In genomic region chr4:58545888-58546432, GRCm38 (mm10) we compare ENCODE assay signal across 9 mouse cellular contexts. TPM values are rescaled to one million over a fixed set of nuclear protein-coding genes. Genes with fewer than 3 reads are reported as not detected.
DNase-seq lines count a peak whose midpoint lies in the region; ATAC-seq and TF ChIP-seq lines count a peak whose summit lies in the region.
"Had no signal": no experiment of that assay in that cellular context is flagged by ENCODE, and none has a peak within 500 bp of the region (broad histone marks: within the 10 kb centered on the region; RNA-seq: fewer than 3 reads in every experiment).

No protein-coding gene starts in this region.

- peak; percentile 95 for DNase-seq in heart, adult 11 months
- DNase-seq in heart, postnatal 10 days = no peak
- DNase-seq in adrenal gland, postnatal 36 days = peak; percentile 40 to 58
- DNase-seq in hindbrain, postnatal 0 days (ENCODE audit: low spot score) = no peak
- no peak for DNase-seq in layer of hippocampus, adult 18-20 months (ENCODE audit: low spot score in 2 of 2)

- peaks cover 41% of the 10 kb centered on the region for H3K4me1 ChIP-seq in intestine, embryonic 16.5 days (ENCODE audit: control insufficient read depth, insufficient read depth, low read length)
- peaks cover 34% of the 10 kb centered on the region for H3K4me1 ChIP-seq in lung, embryonic 15.5 days
- no peaks in the 10 kb centered on the region for H3K4me1 ChIP-seq in hindbrain, postnatal 0 days (ENCODE audit: insufficient read depth, low read length)

- H3K4me3 ChIP-seq in intestine, embryonic 16.5 days (ENCODE audit: low read length) = peak overlapping the region; percentile 6; the same call in 1 of the 2 replicates
- no peak overlapping the region for H3K4me3 ChIP-seq in lung, embryonic 15.5 days
- no peak overlapping the region for H3K4me3 ChIP-seq in hindbrain, postnatal 0 days (ENCODE audit: low read length)
- H3K4me3 ChIP-seq: forebrain, embryonic 15.5 days had no signal

- H3K27me3 ChIP-seq in intestine, embryonic 16.5 days (replicated peaks; ENCODE audit: control insufficient read depth, insufficient read depth, low read length) = no peaks in the 10 kb centered on the region
- H3K27me3 ChIP-seq in lung, embryonic 15.5 days = no peaks in the 10 kb centered on the region
- H3K27me3 ChIP-seq in hindbrain, postnatal 0 days (ENCODE audit: insufficient read depth, low read length) = no peaks in the 10 kb centered on the region
- H3K27me3 ChIP-seq: forebrain, embryonic 15.5 days had no signal

- intact Hi-C loops in heart, postnatal 10 days (cut with DNase I) = no loop called here

- H3K27ac ChIP-seq in intestine, embryonic 16.5 days (ENCODE audit: low read length) = peak overlapping the region; percentile 89
- H3K27ac ChIP-seq in lung, embryonic 15.5 days = peak overlapping the region; percentile 76
- H3K27ac ChIP-seq in hindbrain, postnatal 0 days = no peak overlapping the region
- H3K27ac ChIP-seq: forebrain, embryonic 15.5 days had no signal

- no peaks in the 10 kb centered on the region for H3K9me3 ChIP-seq in intestine, embryonic 16.5 days (ENCODE audit: control insufficient read depth, low read length)
- H3K9me3 ChIP-seq in lung, embryonic 15.5 days = no peaks in the 10 kb centered on the region
- H3K9me3 ChIP-seq in hindbrain, postnatal 0 days (ENCODE audit: low read length) = no peaks in the 10 kb centered on the region
- H3K9me3 ChIP-seq: forebrain, embryonic 15.5 days had no signal

- H3K36me3 ChIP-seq in intestine, embryonic 16.5 days (ENCODE audit: control insufficient read depth, insufficient read depth, low read length) = no peaks in the 10 kb centered on the region
- H3K36me3 ChIP-seq in lung, embryonic 15.5 days = no peaks in the 10 kb centered on the region
- H3K36me3 ChIP-seq in hindbrain, postnatal 0 days (ENCODE audit: insufficient read depth, low read length) = no peaks in the 10 kb centered on the region
- H3K36me3 ChIP-seq: forebrain, embryonic 15.5 days had no signal

- H3K4me2 ChIP-seq in intestine, embryonic 16.5 days (ENCODE audit: low read depth, low read length) = peak overlapping the region; percentile 22
- H3K4me2 ChIP-seq in lung, embryonic 15.5 days = no peak overlapping the region
- no peak overlapping the region for H3K4me2 ChIP-seq in hindbrain, postnatal 0 days (ENCODE audit: low read depth, low read length)
- H3K4me2 ChIP-seq: forebrain, embryonic 15.5 days had no signal

- peak; percentile 88 for ATAC-seq in intestine, embryonic 16.5 days
- peak; percentile 72 for ATAC-seq in lung, embryonic 15.5 days (ENCODE audit: borderline replicate concordance, extremely low read depth, low FRiP score, low TSS enrichment)
- no peak for ATAC-seq in hindbrain, postnatal 0 days
- no peak for ATAC-seq in granulocyte monocyte progenitor cell, adult 5-6 weeks (replicated peaks; ENCODE audit: poor library complexity, severe bottlenecking)

- peak overlapping the region; percentile 30 for H3K9ac ChIP-seq in intestine, embryonic 16.5 days (ENCODE audit: low read depth, low read length)
- H3K9ac ChIP-seq in lung, embryonic 15.5 days = no peak overlapping the region
- H3K9ac ChIP-seq in hindbrain, postnatal 0 days (replicated peaks; ENCODE audit: low read length) = no peak overlapping the region
- H3K9ac ChIP-seq: forebrain, embryonic 15.5 days had no signal

- no peak for TF ChIP-seq CTCF in hindbrain, postnatal 0 days (IDR thresholded peaks at IDR 0.05; ENCODE audit: low read depth)

- 13% methylated on average over 9 of the region's 9 CpGs for WGBS in intestine, embryonic 16.5 days
- WGBS in lung, embryonic 15.5 days = 8% methylated on average over 9 of the region's 9 CpGs
- 49% methylated on average over 9 of the region's 9 CpGs for WGBS in hindbrain, postnatal 0 days

RNA-seq across cellular contexts. Expression of gene Lpar1, which starts 7.7 kb away (rescaled TPM):
- total RNA-seq in heart, postnatal 10 days (2021) = 10 to 100 TPM; 20.6 to 25.3 TPM
- 10 to 100 TPM; 15.9 to 28.0 TPM for total RNA-seq in adrenal gland, postnatal 36 days (2021)
- polyA plus RNA-seq in intestine, embryonic 16.5 days (2015; fragmentation: Nextera tagmentation; extraction: Ambion mirVana) = 53.4 and 54.1 TPM in 2 replicates
- 36.7 and 38.6 TPM in 2 replicates for polyA plus RNA-seq in lung, embryonic 15.5 days (2015; fragmentation: Nextera tagmentation; extraction: Ambion mirVana)
- total RNA-seq in hindbrain, postnatal 0 days (2014; rRNA removed) = 14.3 and 20.6 TPM in 2 replicates
- 24.3 and 28.1 TPM in 2 replicates for polyA plus RNA-seq in hindbrain, postnatal 0 days (2015; fragmentation: Nextera tagmentation; extraction: Ambion mirVana)
- total RNA-seq in granulocyte monocyte progenitor cell, adult 5-6 weeks (2014; fragmentation: Nextera tagmentation) = not detected in 2 replicates
- 0.09 and 3.5 TPM in 2 replicates for total RNA-seq in granulocyte monocyte progenitor cell, adult 5-6 weeks (2017)
- 10 to 100 TPM; 18.0 to 21.2 TPM for total RNA-seq in layer of hippocampus, adult 18-20 months (2021)

Comparison
In these comparisons a context has a peak if more than half of its experiments do, and no peak if none do; other contexts are left out.
1. DNase-seq: peak in heart, adult 11 months (single experiment) and adrenal gland, postnatal 36 days (2 of 2); none in heart, postnatal 10 days (0 of 2), hindbrain, postnatal 0 days (single experiment) and layer of hippocampus, adult 18-20 months (0 of 2).
2. ATAC-seq: peak in intestine, embryonic 16.5 days (single experiment) and lung, embryonic 15.5 days (single experiment); none in hindbrain, postnatal 0 days (single experiment) and granulocyte monocyte progenitor cell, adult 5-6 weeks (single experiment).